Mouse (Mus musculus) cerebellum, adult 9-10 months (tissue): ENCODE measurements around the gene Rrm1.
"Not testable (repeated sequence)": the region's sequence is repeated elsewhere in the genome, so short reads cannot be mapped to it uniquely, and the experiment has no call there.

Experiments
- DNase-seq: peaks from one replicate; pipeline ENCODE4 v3.0.0; 2022

Gene Rrm1

DNA sequence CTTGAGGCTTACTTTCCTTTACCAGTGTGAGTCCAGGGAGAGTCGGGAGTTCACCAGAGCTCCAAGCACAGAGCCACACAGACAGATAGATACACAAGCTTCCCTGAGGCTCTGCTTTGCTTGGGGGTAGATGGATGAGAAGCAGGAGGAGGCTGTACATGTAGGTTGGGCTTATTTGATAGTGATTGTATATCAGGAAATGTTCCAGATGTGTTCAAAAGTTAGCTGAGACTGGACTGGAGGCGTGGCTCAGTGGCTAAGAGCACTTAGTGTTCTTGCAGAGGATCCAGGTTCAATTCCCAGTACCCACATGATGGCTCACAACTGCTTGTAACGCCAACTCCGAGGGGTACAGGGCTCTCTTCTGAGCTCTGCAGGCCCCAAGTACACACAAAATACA is 36.9 kb downstream of the Rrm1 start:
- no peak for DNase-seq

DNA sequence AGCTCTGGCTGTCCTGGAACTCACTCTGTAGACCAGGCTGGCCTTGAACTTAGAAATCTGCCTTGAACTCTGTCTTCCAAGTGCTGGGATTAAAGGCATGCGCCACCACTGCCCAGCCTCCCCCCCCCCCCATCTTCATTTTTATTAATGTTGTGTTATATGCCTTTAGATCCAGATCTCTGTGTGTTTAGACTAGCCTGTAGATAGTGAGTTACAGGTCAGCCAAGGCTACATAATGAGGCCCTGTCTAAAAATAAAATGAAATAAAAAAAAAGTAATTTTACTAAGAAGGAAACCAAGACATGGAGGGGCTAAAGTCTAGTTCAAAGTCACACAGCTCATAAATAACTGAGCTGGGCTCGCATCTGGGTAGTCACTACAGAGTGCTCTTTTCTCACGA is 37.4 kb downstream of the Rrm1 start:
- no peak for DNase-seq

DNA sequence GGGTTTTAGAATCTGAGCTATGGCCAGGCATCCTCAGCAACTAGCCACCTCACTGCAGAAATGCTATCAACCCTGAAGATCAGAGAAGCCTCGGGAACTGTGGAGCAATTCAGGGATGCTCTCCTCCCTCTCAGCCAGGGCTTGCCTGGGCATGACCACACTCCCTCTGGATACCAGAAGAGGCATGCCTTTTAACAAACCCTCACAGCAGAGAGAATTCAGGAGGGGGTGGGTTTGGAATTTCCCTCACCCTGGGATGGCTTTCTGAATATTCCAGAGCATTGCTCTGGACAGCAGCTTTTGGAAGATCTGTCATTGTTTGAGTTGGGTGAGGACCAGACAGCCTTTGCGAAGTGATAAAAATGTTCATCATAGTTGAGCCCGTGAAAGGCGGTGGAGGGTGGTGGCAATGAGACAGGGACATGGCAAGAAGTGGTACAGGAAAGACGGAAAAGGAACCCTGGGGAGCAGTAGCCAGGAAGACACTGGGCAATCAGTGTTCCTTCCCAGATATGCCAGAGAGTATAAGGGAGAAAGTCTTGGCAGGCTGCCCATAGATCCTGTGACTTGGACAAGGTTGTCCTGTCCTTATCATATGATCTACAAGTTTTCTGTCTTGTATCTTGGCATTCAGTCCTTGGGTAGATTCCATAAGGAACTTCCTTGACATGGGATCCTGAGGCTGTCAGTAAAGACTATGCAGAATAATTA is 38.0 kb downstream of the Rrm1 start:
- DNase-seq, result no peak

DNA sequence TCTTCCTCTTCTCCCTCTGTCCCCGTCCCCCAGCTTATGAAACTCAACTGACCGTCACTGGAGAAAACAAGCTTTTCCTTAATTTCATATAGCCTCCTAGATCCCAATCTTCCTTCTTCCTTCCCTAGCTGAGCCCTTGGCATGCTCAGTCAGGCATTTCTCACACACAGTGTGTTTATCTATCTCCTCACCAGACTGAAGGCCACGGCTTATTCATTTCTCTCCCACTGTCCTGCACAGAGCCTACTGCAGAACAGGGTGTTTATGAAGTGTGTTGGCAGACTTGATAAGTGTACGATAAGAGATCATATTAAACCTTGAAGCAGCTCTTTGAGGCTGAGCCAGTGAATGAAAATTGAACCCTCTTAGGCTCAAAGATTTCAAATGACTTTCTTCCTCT is 39.3 kb downstream of the Rrm1 start:
- DNase-seq, result no peak

DNA sequence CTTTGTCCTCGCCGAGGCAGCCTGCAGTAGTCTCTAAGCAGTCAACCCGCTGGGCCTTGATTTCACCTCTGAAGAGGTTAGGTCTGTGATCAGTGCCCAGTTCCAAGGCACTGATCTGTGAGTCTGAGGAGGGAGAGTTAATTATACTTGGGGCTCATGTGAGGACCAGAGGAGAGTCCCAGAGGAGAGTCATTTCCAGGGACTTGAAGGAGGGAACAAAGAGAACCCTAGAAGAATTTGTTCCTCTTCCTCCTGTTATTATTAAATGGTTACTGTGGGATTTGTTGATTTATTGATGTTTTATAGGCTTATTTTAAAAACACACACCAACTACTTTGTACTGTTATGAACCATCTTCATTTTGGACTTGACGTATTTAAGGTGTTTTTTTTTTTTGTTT is 40.1 kb downstream of the Rrm1 start, which contains the start of gene Olfr543:
Olfr543 (minus strand) TSS at position 101 of the 400 bp plus-strand sequence.
- no peak for DNase-seq

DNA sequence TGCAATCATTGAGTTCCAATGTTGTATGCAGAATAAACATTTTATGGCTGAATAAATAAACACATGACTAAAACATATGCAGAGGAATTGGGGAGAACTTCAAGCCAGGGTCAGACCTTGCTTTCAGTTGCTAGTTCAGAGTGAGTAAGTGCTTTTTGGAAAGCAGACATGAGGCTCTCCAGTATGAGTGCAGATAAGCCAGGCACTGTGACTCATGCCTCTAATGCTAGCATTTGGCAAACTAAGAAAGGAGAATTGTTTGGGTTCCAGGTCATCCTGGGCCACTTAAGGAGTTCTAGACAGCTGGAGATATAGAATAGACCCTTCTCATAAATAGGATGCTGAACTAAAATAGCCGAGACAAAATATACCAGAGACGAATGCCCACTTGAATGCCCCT is 42.2 kb downstream of the Rrm1 start:
- DNase-seq, result no peak

DNA sequence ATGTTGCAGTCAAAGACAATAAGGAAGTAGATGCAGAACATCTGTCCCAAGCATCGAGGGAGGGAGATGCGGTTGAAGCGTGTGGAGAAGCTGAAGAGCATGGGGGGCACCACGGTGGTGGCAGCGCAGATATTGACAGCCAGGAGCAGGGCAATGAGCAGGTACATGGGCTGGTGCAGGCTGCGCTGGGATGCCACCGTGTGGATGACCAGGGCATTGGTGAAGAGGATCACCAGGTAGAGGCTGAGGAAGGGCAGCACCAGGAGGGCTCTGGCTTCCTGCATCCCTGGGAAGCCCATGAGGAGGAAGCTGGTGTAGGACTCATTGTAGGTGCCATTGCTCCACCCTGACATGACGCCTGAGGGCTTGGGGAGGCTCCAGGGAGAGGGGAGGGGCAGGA is 43.3 kb downstream of the Rrm1 start:
- not testable (repeated sequence) for DNase-seq

DNA sequence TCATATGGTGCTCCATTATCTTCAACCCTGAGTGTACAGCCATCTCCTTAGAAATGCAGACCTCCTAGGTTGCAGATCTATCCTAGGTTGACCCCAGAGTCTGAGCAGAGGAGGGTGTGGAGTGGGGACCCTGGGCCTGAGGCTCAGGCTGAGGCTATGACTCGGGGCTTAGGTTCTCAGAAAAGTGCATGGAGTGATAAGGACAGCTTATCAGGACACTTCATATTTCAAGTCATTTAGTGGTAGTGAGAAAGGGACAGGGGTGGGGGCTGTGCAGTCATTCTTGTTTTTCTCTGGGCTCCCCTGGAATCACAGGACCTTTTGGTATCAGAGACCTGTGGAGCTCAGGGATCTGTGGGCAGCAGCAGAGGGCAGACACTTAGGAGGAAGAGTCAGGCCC is 44.6 kb downstream of the Rrm1 start:
- DNase-seq, result no peak

DNA sequence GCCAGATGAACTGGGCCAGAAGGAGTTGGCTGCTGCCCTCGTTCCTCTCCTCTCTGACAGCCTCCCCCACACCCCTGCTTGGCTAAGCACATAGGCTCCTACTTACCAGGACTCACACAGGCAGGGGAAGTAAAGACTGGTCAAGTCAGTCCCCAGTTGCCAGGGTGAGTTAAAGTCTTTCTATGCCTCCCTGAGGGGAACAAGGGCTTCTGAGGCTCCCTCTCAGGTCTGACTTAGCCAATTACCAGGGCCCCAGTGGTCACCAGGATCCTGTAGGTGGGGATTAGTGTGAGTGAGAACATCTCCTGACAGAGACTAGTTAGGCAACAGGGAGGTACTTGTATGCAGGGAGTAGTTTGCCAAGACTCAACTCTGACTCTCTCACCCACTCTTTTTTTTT is 46.7 kb downstream of the Rrm1 start, which contains the start of gene Olfr544:
Olfr544 (minus strand) TSS at position 153 of the 400 bp plus-strand sequence.
- DNase-seq, result no peak

DNA sequence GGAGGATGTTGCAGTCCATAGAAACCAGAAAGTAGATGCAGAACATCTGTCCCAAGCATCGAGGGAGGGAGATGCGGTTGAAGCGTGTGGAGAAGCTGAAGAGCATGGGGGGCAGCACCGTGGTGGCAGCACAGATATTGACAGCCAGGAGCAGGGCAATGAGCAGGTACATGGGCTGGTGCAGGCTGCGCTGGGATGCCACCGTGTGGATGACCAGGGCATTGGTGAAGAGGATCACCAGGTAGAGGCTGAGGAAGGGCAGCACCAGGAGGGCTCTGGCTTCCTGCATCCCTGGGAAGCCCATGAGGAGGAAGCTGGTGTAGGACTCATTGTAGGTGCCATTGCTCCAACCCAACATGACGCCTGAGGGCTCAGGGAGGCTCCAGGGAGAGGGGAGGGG is 52.9 kb downstream of the Rrm1 start:
- not testable (repeated sequence) for DNase-seq

DNA sequence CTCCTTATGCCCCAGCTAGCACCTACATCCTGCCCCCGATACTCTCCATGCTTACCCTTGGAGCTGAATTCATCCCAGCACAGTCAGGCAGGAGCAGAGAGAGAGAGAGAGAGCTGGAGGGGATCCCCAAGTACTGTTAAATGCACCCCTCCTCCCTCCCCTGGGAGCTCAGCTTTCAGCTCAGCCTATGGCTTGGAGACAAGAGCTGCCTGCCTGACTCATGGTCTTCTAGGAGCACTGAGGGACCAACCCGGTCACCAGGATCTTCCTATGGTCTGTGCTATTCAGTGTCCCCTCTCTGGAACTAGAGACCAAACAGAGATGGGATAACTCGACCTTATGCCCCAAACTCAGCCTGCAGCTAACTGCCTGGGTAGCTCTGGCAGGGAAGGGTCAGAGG is 58.0 kb downstream of the Rrm1 start, which contains the start of gene Olfr545:
Olfr545 (minus strand) TSS at position 101 of the 400 bp plus-strand sequence.
- no peak for DNase-seq

DNA sequence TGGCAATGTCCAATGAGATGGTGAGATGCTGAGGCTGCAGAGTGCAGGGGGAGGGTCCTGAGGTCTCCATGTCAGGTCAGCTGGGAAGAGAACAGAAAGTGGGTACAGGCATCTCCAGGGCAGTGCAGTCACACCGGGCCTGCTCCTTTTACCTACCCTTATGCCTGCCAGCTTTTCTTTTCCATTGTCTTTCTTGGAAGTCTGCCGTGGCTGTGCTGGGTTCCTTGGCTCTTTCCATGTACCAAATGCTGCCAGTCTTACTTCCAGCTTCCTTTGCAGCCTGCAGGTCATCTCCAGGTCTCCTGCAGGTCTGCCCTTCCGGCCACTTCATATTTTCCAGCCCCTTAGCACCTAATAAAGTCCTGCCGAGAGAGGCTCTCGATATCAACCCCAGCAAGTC is 60.5 kb downstream of the Rrm1 start:
- DNase-seq, result peak; percentile 73

DNA sequence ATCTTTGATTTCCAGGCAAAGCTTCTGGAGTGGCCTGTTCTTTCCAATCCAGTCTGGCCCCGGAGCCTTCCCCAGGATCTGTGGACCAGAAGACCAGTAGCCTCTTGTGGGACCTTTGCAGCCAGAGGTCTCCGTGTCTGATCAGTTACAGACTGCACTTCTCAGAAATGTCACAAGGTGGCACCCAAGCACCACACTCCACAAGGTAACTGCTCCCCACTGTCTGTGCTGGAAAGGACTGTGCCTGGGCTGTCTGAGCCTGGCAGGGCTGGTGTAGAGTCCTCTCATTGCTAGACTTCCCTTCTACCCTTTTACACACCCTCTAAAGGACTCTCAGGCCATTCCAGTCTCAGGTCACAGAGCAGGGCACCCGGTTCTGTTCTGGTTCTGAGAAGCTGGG is 65.4 kb downstream of the Rrm1 start:
- DNase-seq, result peak; percentile 75

DNA sequence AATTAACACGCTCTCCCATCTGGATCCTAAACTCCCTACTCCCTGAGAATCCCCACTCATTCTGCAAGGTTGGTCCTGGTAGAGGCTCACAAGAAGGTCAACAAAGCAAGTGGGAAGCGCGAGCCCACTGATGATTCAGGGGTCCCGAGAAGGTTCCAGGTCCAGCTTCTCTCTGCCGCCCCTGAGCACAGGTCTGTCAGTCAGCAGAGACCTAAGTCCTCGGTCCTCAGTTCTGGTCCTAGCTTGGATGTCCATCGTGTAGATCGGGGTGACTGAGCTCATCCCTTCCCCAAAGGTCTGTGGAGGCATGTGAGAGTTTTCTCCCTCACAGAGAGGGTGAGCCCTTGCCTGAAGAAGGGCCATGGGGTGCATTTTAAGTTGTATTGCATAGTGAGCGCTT is 66.6 kb downstream of the Rrm1 start:
- no peak for DNase-seq

DNA sequence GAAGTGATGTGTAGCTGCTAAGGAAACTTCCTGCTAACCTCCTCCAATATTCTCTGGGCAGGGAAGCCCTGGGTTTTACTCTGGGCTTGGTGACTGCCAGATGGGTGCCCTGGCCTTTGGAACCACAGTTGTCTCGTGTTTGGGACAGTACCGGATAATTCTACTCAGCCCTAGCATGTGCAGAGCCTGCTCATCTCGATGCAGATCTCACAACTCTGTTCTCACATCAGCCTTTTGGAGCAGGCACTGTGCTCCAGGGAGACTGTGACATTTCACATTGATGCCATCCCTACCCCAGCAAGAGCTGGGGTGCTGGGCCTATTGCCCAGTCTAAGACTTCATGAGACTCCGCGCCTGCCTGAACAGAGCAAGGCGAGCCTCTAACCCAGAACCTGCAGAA is 67.2 kb downstream of the Rrm1 start:
- no peak for DNase-seq

DNA sequence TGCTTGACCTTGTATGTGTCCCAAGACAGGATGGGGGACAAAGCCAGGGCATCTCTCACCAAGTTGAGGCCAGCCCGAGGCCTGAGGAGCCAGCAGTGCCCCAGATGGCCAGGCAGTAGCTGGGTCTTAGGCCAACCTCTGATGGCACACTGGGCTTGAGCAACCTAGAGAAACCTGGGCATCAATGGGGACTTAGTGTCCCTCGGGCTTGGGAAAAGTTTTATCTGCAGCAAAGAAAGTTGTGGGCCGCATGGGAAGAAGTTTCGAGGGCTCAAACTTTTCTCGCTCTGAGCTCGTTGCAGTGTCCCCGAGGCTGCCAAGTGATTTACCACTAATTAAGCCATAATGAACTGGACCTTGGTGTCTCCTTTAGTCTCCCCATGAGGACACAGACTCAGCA is 68.2 kb downstream of the Rrm1 start:
- no peak for DNase-seq

DNA sequence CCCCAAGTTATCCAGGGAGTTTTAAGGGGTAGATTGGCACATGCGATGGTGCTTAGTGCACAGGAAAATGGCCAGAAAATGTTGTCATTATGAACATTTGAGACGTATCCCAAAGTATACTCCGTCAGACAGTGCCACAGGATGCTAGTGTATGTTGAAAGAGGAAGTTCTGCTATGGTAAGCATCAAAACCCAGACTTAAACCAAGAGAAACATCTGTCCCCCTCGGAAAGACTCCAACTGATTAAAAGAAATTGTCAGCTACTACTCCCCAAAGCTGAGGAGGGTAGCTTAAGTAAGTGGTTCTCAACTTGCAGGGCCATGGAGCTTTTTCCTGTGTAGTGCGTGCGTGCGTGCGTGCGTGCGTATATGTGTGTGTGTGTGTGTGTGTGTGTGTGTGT is 70.4 kb downstream of the Rrm1 start:
- DNase-seq, result no peak

DNA sequence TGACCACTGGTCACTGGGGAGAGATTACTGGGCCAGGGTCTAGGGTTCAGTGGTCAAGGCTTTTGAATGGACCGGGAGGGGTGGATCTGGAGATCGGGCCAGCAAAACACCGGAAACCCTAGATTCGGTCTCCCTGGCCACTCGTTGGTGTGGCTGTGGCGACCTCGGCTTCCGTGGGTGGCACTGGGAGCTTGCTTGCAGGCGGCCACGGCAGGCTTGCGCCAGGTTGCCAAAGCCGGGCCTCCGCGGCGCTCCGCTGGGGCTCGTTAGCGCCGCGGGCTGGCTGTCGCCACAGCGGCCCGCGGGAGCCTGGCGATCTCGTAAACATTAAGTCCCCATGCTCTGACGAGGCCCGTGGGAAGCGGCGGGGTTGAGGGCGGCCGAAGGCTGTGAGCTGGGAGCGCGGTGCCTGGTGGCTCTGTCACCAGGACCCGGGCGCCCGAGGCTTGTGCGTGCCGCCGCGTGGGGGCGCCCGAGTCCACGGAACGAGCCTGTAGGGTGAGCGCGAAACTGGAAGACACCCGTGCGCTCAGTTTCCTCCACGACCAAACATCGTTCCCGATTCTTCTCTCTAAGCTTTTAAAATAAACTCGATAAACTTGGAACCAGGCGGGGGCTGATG is 71.4 kb downstream of the Rrm1 start:
- DNase-seq, result peak; percentile 81

DNA sequence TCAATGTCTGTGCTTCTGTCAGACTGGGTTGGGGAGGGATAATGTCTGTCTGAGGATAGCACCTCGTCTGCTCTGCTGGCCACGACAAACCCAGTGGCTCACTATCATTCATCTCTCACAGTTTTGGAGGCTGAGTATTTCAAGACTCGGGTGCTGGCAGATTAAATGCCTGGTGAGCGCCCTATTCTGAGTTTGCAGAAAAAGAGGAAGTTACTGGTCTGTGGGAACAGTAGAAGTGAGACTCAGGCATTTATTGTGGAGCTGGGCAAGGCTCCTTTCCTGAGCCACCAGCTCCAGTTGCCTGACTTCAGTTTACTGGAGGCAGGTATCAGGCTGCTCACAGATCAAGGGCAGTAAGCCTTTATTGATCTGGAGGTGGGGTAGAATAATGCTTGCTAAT is 72.6 kb downstream of the Rrm1 start:
- no peak for DNase-seq

DNA sequence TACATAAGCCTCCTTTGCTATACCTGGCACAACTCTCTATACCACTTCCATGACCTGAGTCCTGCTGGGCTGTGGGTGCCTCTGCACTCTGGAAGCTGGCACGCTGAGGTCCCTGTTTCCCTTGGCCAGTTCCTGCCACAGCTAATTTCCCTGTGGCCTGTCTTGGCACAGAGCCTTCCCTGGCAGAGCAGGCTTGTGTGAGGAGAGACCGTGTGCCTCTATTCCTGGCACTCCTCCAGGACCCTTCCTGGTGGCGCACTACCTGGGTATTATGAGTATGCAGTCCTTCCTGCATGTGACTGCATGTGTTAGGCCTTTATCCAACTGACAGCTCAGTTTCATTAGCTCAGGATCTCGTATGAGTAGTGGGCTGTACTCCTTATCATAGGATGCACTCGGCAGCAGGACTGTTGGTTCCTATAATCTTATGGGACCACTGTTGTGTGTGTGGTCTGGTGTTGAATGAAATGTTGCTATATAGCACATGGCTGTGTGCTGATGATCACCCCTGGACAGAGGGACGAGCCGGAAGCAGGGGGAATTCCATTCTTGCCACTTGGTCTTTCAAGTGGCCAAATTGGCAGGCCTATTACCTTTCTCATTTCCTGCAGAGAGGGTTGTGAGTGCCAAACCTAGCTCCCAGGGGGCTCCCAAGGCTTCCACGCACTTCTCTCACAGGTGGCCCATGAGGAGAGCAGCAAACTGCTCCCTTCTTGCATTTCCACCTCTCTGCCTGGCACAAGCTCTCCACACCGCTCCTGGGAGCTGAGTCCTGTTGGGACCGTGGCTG is 75.0 kb downstream of the Rrm1 start:
- DNase-seq, result no peak

DNA sequence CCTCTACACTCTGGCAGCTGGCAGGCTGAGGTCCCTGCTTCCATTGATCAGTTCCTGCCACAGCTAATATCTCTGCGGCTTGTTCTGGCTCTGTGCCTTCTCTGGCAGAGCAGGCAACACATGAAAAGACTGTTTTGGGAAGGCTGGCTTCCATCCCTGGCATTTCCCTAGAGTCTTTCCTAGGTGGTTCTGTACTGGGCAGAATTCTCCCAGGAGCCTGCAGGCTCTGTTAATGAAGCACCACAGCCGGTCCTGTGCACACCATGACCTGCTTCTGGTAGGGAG is 75.5 kb downstream of the Rrm1 start:
- no peak for DNase-seq
